Mouse (Mus musculus) liver, embryonic 15.5 days (tissue): Measurements from ENCODE around the gene Odf3l2. TPM values are rescaled to one million over a fixed set of nuclear protein-coding genes. Genes with fewer than 3 reads are reported as not detected.

ENCODE experiments used
- ATAC-seq: fragments of 200-750 bp; cut with Nextera tagmentation; 2 replicates; pipeline ENCODE4 v1.8.0; 2017; ENCODE audit warnings: moderate number of reproducible peaks, mild to moderate bottlenecking, moderate library complexity; ENCODE audit not compliant: insufficient read depth
- H3K27ac ChIP-seq: fragments of 300-500 bp; sonication (generic); replicated peaks from 2 replicates; pipeline ENCODE4 v1.5.1; 2015; ENCODE audit warnings: mild to moderate bottlenecking, inconsistent platforms
- H3K27me3 ChIP-seq: fragments of 300-500 bp; sonication (generic); 2 replicates; pipeline ENCODE4 v1.6.1; 2015; ENCODE audit warnings: mild to moderate bottlenecking, inconsistent platforms
- H3K36me3 ChIP-seq: fragments of 300-500 bp; sonication (generic); replicated peaks from 2 replicates; pipeline ENCODE4 v1.6.1; 2015; ENCODE audit warnings: moderate library complexity, mild to moderate bottlenecking, inconsistent platforms
- H3K4me1 ChIP-seq: fragments of 300-500 bp; sonication (generic); replicated peaks from 2 replicates; pipeline ENCODE4 v1.6.1; 2015; ENCODE audit warnings: inconsistent platforms
- H3K4me2 ChIP-seq: fragments of 300-500 bp; sonication (generic); 2 replicates; pipeline ENCODE4 v1.6.1; 2015; ENCODE audit warnings: moderate library complexity, mild to moderate bottlenecking, inconsistent platforms
- H3K4me3 ChIP-seq: fragments of 300-500 bp; sonication (generic); replicated peaks from 2 replicates; pipeline ENCODE4 v1.5.1; 2015; ENCODE audit warnings: mild to moderate bottlenecking, inconsistent platforms
- H3K9ac ChIP-seq: fragments of 300-500 bp; sonication (generic); 2 replicates; pipeline ENCODE4 v1.6.1; 2015; ENCODE audit warnings: moderate library complexity, mild to moderate bottlenecking, inconsistent platforms
- H3K9me3 ChIP-seq: fragments of 300-500 bp; sonication (generic); replicated peaks from 2 replicates; pipeline ENCODE4 v1.6.1; 2016; ENCODE audit warnings: inconsistent platforms
- WGBS: fragments of 180-500 bp; shearing (Covaris S2); methylation state at CpG from one replicate; pipeline ENCODE4 v1.1.7; 2015; ENCODE audit warnings: mixed read lengths; ENCODE audit not compliant: insufficient replicate concordance; 5-methylcytosine and 5-hydroxymethylcytosine counted together
- polyA plus RNA-seq: library from polyadenylated mRNA; unstranded; fragments of >200 nt; fragmentation: Nextera tagmentation; extraction: Ambion mirVana; gene quantifications from 2 replicates; pipeline ENCODE4 v1.2.1, GENCODE M21; 2015

The Odf3l2 gene
- polyA plus RNA-seq, 1 experiment from 2014 or later: not detected

DNA sequence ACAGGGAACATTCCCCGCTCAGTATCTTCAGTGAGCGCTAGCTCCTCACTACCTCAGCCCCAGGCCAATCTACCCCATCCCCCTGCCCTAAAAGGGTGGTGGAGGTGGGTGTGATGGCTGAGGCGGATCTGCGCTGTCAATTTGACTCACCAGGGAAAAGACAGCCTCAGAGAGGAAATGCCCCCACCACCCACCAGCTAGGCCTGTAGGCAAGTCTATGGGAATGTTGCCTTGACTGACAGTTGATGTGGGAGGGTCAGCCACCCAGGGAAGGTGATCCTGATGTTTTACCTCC is 47.7 kb downstream of the Odf3l2 start:
- no peak overlapping the region for H3K4me3 ChIP-seq
- H3K9ac ChIP-seq: no peak overlapping the region
- H3K27me3 ChIP-seq: peaks cover 8% of the 10 kb centered on the region; the same call in 1 of the 2 replicates
- H3K36me3 ChIP-seq: no peaks in the 10 kb centered on the region
- no peak overlapping the region for H3K27ac ChIP-seq
- WGBS: 58% methylated on average over 4 of the region's 4 CpGs
- H3K4me2 ChIP-seq: no peak overlapping the region
- no peaks in the 10 kb centered on the region for H3K9me3 ChIP-seq
- no peaks in the 10 kb centered on the region for H3K4me1 ChIP-seq
- no peak for ATAC-seq

DNA sequence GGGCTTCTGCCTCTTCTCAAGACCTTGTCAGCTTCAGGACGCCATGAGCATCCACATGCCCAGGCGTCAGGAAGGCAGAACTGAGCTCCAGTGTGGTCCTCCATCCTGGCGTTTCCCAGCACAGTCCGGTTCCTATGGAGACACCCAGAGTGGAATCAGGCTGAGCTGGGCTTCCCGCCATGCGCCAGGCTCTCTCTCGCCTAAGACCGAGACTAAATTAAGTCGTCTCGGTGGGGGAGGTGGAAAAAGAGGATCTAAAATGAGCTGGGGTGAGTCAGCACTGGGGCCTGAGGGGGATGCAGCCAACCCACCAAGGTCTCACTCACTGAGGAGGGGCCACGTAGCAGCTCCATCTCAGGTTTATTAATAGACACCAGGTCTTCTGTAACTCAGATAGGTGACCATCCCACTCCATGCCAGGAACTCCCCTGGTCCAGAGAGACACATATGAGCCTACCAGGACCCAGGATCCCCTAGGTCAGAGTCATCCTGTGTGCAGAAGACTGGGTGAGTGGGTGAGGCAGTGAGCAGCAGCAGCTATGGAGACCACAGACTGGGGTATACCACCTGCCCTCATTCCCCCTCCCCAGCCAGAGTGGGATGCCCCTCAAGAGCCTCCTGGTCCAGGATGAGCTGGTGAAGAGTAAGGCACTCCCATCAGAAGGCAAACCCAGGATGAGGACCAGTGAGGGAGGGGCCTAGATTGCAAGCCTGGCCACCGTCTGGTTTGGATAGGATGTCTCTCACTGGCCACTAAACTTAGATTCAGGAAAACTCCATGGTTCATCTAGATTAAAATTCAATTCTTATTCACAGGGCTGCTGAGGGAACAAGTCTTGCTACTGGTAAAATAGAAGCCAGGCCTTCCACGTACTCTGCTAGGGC is 48.2 kb downstream of the Odf3l2 start:
- H3K4me3 ChIP-seq: no peak overlapping the region
- no peaks in the 10 kb centered on the region for H3K36me3 ChIP-seq
- H3K9me3 ChIP-seq: no peaks in the 10 kb centered on the region
- ATAC-seq: no peak
- H3K9ac ChIP-seq: no peak overlapping the region
- no peaks in the 10 kb centered on the region for H3K4me1 ChIP-seq
- 20% methylated on average over 13 of the region's 13 CpGs for WGBS
- no peak overlapping the region for H3K4me2 ChIP-seq
- H3K27ac ChIP-seq: no peak overlapping the region
- peaks cover 8% of the 10 kb centered on the region; the same call in 1 of the 2 replicates for H3K27me3 ChIP-seq

DNA sequence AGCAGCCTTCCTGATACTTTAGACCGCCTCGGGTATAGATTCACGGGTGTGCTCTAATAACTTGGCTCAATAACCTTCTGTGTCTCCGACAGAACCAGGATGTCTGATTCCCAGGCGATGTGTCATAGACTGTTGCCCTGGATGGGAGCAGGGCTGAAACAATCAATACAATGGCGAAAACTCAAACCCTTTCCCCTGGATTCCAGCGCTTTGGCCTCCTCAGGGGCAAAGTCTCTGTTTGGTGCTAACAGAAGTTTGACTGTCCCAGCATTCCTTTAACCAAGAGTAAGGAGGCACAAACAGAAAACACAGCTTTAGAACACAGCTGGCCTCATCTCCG is 50.0 kb downstream of the Odf3l2 start:
- no peak overlapping the region for H3K4me3 ChIP-seq
- H3K4me1 ChIP-seq: no peaks in the 10 kb centered on the region
- WGBS: 48% methylated on average over 8 of the region's 8 CpGs
- ATAC-seq: peak; percentile 28; the same call in 1 of the 2 replicates
- H3K27me3 ChIP-seq: peaks cover 8% of the 10 kb centered on the region; the same call in 1 of the 2 replicates
- H3K36me3 ChIP-seq: no peaks in the 10 kb centered on the region
- no peaks in the 10 kb centered on the region for H3K9me3 ChIP-seq
- H3K4me2 ChIP-seq: peak overlapping the region; percentile 11; the same call in 1 of the 2 replicates
- H3K27ac ChIP-seq: no peak overlapping the region
- H3K9ac ChIP-seq: no peak overlapping the region

DNA sequence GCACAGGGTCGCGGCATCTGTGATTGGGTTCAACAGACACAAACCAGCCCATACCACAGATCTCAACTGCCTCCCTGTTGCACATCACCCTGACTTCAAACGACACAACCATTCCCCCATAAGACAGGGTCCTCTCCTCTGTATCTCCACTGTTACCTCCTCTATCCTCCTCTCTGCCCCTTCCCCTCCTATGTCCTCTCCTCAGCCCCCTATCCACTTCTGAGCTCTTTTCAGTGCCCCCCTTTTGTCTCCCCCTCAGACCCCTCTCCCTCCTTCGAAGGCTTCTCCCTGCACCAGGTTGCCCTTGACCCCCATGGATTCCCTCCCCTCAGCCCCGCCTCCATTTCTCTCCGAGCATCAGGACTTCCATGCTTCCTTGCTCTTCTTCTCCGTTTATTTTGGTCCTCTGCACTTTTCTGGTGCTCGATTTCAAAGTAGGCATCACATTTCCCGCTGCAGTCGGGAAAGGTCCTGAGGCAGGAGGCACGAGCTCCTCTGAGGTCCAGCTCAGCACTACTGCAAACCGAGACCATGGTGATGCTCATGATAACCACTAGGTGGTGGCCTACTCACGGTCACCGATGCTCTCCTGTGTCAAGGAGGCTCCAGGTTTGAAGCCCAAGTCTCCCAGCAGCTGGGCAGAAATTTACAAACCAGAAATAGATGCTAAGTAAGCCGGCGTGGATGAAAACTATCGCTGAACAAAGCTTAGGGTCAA is 50.5 kb downstream of the Odf3l2 start:
- Histone ChIP-seq H3K27me3 (peaks cover 8% of the 10 kb centered on the region; the same call in 1 of the 2 replicates), H3K36me3 (no peaks in the 10 kb centered on the region), H3K4me3 (no peak overlapping the region), H3K27ac (no peak overlapping the region), H3K4me1 (no peaks in the 10 kb centered on the region), H3K4me2 (no peak overlapping the region), H3K9ac (no peak overlapping the region), H3K9me3 (no peaks in the 10 kb centered on the region)
- 12% methylated on average over 17 of the region's 17 CpGs for WGBS
- peak; percentile 49; the same call in 1 of the 2 replicates for ATAC-seq

DNA sequence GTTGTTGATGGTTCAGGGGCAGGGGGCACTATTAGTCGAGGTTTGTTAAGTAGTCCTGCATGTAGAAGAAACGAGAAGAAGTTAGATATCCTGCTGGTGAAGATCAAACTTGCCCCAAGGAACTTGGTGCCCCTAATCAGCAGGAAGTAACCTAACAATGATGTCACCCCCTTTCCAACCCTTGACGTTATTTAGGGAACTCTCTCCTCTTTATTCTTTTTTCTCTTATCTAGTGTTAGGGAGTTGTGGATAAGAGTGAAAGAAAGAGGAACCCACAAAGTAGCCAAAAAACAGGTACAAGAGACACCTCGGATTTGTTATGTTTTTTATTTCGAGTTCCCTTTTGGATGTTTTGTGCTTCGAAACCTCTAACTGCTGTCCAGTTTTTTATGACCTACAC is 51.4 kb downstream of the Odf3l2 start:
- H3K9ac ChIP-seq: no peak overlapping the region
- H3K27ac ChIP-seq: no peak overlapping the region
- H3K4me2 ChIP-seq: no peak overlapping the region
- ATAC-seq: no peak
- H3K4me3 ChIP-seq: no peak overlapping the region
- no peaks in the 10 kb centered on the region for H3K36me3 ChIP-seq
- H3K4me1 ChIP-seq: no peaks in the 10 kb centered on the region
- 26% methylated on average over 6 of the region's 6 CpGs for WGBS
- peaks cover 8% of the 10 kb centered on the region; the same call in 1 of the 2 replicates for H3K27me3 ChIP-seq
- H3K9me3 ChIP-seq: no peaks in the 10 kb centered on the region

DNA sequence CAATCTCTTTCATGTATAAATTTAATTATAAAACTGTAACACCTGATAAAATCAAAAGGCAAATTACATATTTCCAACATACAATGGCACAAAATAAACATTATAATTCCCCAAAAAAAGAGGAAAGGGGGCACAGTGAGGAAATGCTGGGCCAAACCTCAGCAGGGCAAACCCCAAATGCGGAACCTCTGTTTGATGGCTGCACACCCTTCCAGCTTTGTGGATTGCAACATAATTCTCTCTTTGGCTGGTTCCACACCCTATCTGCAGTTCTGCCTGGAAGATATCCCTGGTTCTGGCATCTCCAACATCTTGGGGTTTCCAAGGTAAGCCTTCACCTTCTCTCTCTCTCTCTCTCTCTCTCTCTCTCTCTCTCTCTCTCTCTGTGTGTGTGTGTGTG is 54.8 kb downstream of the Odf3l2 start:
- Histone ChIP-seq H3K36me3 (no peaks in the 10 kb centered on the region), H3K4me1 (no peaks in the 10 kb centered on the region), H3K9ac (no peak overlapping the region), H3K4me2 (no peak overlapping the region), H3K4me3 (no peak overlapping the region), H3K27ac (no peak overlapping the region), H3K27me3 (peaks cover 8% of the 10 kb centered on the region; the same call in 1 of the 2 replicates), H3K9me3 (no peaks in the 10 kb centered on the region)
- ATAC-seq: no peak
- WGBS: 52% methylated on average over 1 of the region's 1 CpGs

Other genes starting within 250 kb of the Odf3l2 start
- gene Vmn2r83, start 177.0 kb downstream of the Odf3l2 start, polyA plus RNA-seq: not detected in 2 replicates
- 21.5 and 26.9 TPM in 2 replicates for gene Plpp2, start 111.9 kb downstream of the Odf3l2 start, polyA plus RNA-seq
- 9.9 and 13.3 TPM in 2 replicates for gene Mier2, start 90.5 kb downstream of the Odf3l2 start, polyA plus RNA-seq
- not detected in 2 replicates for gene Theg, start 58.4 kb downstream of the Odf3l2 start, polyA plus RNA-seq
- gene C2cd4c, start 31.7 kb downstream of the Odf3l2 start, polyA plus RNA-seq: not detected in 2 replicates
- 0.08 and 0.10 TPM in 2 replicates for gene Shc2, start 7.8 kb downstream of the Odf3l2 start, polyA plus RNA-seq
- gene Madcam1, start 18.8 kb upstream of the Odf3l2 start, polyA plus RNA-seq: 0.26 TPM in 1 of 2 replicates, not detected in the other
- gene Tpgs1, start 23.6 kb upstream of the Odf3l2 start, polyA plus RNA-seq: 21.4 and 23.1 TPM in 2 replicates
- gene Cdc34, start 36.5 kb upstream of the Odf3l2 start, polyA plus RNA-seq: 105 and 107 TPM in 2 replicates
- gene Gzmm, start 43.3 kb upstream of the Odf3l2 start, polyA plus RNA-seq: 0.15 and 0.37 TPM in 2 replicates
- 980 and 1,043 TPM in 2 replicates for gene Bsg, start 58.8 kb upstream of the Odf3l2 start, polyA plus RNA-seq
- gene Hcn2, start 70.9 kb upstream of the Odf3l2 start, polyA plus RNA-seq: 0.02 TPM in 1 of 2 replicates, not detected in the other
- 15.6 and 17.7 TPM in 2 replicates for gene Polrmt, start 100.8 kb upstream of the Odf3l2 start, polyA plus RNA-seq
- 0.07 TPM in 1 of 2 replicates, not detected in the other for gene Fgf22, start 109.3 kb upstream of the Odf3l2 start, polyA plus RNA-seq
- gene Rnf126, start 121.2 kb upstream of the Odf3l2 start, polyA plus RNA-seq: 39.6 and 42.0 TPM in 2 replicates
- gene Fstl3, start 131.5 kb upstream of the Odf3l2 start, polyA plus RNA-seq: 0.71 and 1.0 TPM in 2 replicates
- gene Prss57, start 145.2 kb upstream of the Odf3l2 start, polyA plus RNA-seq: 7.0 and 7.1 TPM in 2 replicates
- gene Palm, start 147.8 kb upstream of the Odf3l2 start, polyA plus RNA-seq: 8.8 and 9.2 TPM in 2 replicates
- gene Misp, start 175.3 kb upstream of the Odf3l2 start, polyA plus RNA-seq: 0.50 TPM in 2 replicates
- gene Ptbp1, start 208.7 kb upstream of the Odf3l2 start, polyA plus RNA-seq: 120 and 133 TPM in 2 replicates
- gene Prtn3, start 228.7 kb upstream of the Odf3l2 start, polyA plus RNA-seq: 112 and 131 TPM in 2 replicates
- 5.8 and 6.1 TPM in 2 replicates for gene Plppr3, start 228.9 kb upstream of the Odf3l2 start, polyA plus RNA-seq
- gene Elane, start 240.5 kb upstream of the Odf3l2 start, polyA plus RNA-seq: 211 and 227 TPM in 2 replicates
- gene Cfd, start 245.1 kb upstream of the Odf3l2 start, polyA plus RNA-seq: not detected in 2 replicates